Mouse (Mus musculus): ENCODE results near the gene D930020B18Rik.

D930020B18Rik gene

GRCm38 (mm10) chr10:121636276-121636675 is 5.1 kb upstream of the D930020B18Rik start:
- no peak for DNase-seq (ENCODE audit: extremely low spot score, low read depth, low spot score)

GRCm38 (mm10) chr10:121639573-121639972 is 1.8 kb upstream of the D930020B18Rik start:
- DNase-seq (ENCODE audit: extremely low spot score, low read depth, low spot score) = no peak

- no peak for DNase-seq (ENCODE audit: extremely low spot score, low read depth, low spot score)
Measured at GRCm38 (mm10) chr10:121640150-121640930, 1.0 kb upstream of the D930020B18Rik start.

- DNase-seq (ENCODE audit: extremely low spot score, low read depth, low spot score) = no peak
Measured at GRCm38 (mm10) chr10:121640944-121641271, 480 bp upstream of the D930020B18Rik start.

- DNase-seq (ENCODE audit: extremely low spot score, low read depth, low spot score) = no peak
Measured at GRCm38 (mm10) chr10:121642054-121642947, 913 bp downstream of the D930020B18Rik start.

GRCm38 (mm10) chr10:121646294-121646693 is 4.9 kb downstream of the D930020B18Rik start:
- no peak for DNase-seq (ENCODE audit: extremely low spot score, low read depth, low spot score)

GRCm38 (mm10) chr10:121653079-121653478 is 11.7 kb downstream of the D930020B18Rik start:
- no peak for DNase-seq (ENCODE audit: extremely low spot score, low read depth, low spot score)

- no peak for DNase-seq (ENCODE audit: extremely low spot score, low read depth, low spot score)
Measured at GRCm38 (mm10) chr10:121655907-121656306, 14.5 kb downstream of the D930020B18Rik start.

GRCm38 (mm10) chr10:121662711-121663110 is 21.3 kb downstream of the D930020B18Rik start:
- DNase-seq (ENCODE audit: extremely low spot score, low read depth, low spot score) = no peak

GRCm38 (mm10) chr10:121663599-121663998 is 22.2 kb downstream of the D930020B18Rik start:
- DNase-seq (ENCODE audit: extremely low spot score, low read depth, low spot score) = no peak

GRCm38 (mm10) chr10:121665631-121666145 is 24.3 kb downstream of the D930020B18Rik start:
- no peak for DNase-seq (ENCODE audit: extremely low spot score, low read depth, low spot score)

- no peak for DNase-seq (ENCODE audit: extremely low spot score, low read depth, low spot score)
Measured at GRCm38 (mm10) chr10:121669103-121669502, 27.7 kb downstream of the D930020B18Rik start.

GRCm38 (mm10) chr10:121677019-121677418 is 35.6 kb downstream of the D930020B18Rik start:
- no peak for DNase-seq (ENCODE audit: extremely low spot score, low read depth, low spot score)

GRCm38 (mm10) chr10:121680902-121681301 is 39.5 kb downstream of the D930020B18Rik start:
- no peak for DNase-seq (ENCODE audit: extremely low spot score, low read depth, low spot score)

- no peak for DNase-seq (ENCODE audit: extremely low spot score, low read depth, low spot score)
Measured at GRCm38 (mm10) chr10:121682539-121682938, 41.2 kb downstream of the D930020B18Rik start.

- DNase-seq (ENCODE audit: extremely low spot score, low read depth, low spot score) = no peak
Measured at GRCm38 (mm10) chr10:121686153-121686660, 44.8 kb downstream of the D930020B18Rik start.

GRCm38 (mm10) chr10:121687511-121687910 is 46.1 kb downstream of the D930020B18Rik start:
- DNase-seq (ENCODE audit: extremely low spot score, low read depth, low spot score) = no peak

GRCm38 (mm10) chr10:121689591-121690314 is 48.4 kb downstream of the D930020B18Rik start:
- DNase-seq (ENCODE audit: extremely low spot score, low read depth, low spot score) = peak; percentile 56

GRCm38 (mm10) chr10:121692944-121693579 is 51.7 kb downstream of the D930020B18Rik start:
- no peak for DNase-seq (ENCODE audit: extremely low spot score, low read depth, low spot score)

- no peak for DNase-seq (ENCODE audit: extremely low spot score, low read depth, low spot score)
Measured at GRCm38 (mm10) chr10:121694567-121694966, 53.2 kb downstream of the D930020B18Rik start.
